Mouse (Mus musculus) liver, embryonic 14.5 days (tissue): ENCODE measurements at regions not wholly inside any gene's neighbourhood (a gene's known extent, or its start where the extent isn't known, plus 50 kb on each side); places are given as distances from the start of the nearest gene placed in this dataset.

Experiments used
- ATAC-seq: fragments of 200-750 bp; cut with Nextera tagmentation; 2 replicates; pipeline ENCODE4 v1.8.0; 2017; ENCODE audit warnings: moderate number of reproducible peaks, mild to moderate bottlenecking, moderate library complexity; ENCODE audit not compliant: insufficient read depth
- DNase-seq, 3 experiments: peaks; one replicate each; pipeline ENCODE4 v3.0.0-alpha.2; 2012 to 2013; ENCODE audit warnings: low read depth in 3 of 3, low spot score in 3 of 3
- H3K27ac ChIP-seq: fragments of 300-500 bp; sonication (generic); 2 replicates; pipeline ENCODE4 v1.5.1; 2014; ENCODE audit warnings: moderate library complexity, mild to moderate bottlenecking, control low read depth, inconsistent platforms
- H3K27me3 ChIP-seq: fragments of 300-500 bp; sonication (generic); 2 replicates; pipeline ENCODE4 v1.6.1; 2014; ENCODE audit warnings: mild to moderate bottlenecking, low read length, moderate library complexity; ENCODE audit not compliant: control insufficient read depth, insufficient read depth
- H3K36me3 ChIP-seq: fragments of 300-500 bp; sonication (generic); replicated peaks from 2 replicates; pipeline ENCODE4 v1.6.1; 2014; ENCODE audit warnings: low read depth; ENCODE audit not compliant: control insufficient read depth, insufficient read depth
- H3K4me1 ChIP-seq, 2 experiments: fragments of 200-500 bp in 1 of 2; fragments of 300-500 bp in 1 of 2; sonication (generic) in 1 of 2; replicated peaks; 2 replicates each; pipeline ENCODE4 v1.6.1; 2012 to 2014; ENCODE audit warnings: antibody characterized with exemption in 1 of 2, inconsistent platforms in 1 of 2, low read length in 1 of 2; ENCODE audit not compliant: control insufficient read depth in 2 of 2, insufficient read depth in 2 of 2
- H3K4me2 ChIP-seq: fragments of 300-500 bp; sonication (generic); 2 replicates; pipeline ENCODE4 v1.6.1; 2014; ENCODE audit warnings: low read depth, mild to moderate bottlenecking, control low read depth, moderate library complexity
- H3K4me3 ChIP-seq, 2 experiments: fragments of 200-500 bp in 1 of 2; fragments of 300-500 bp in 1 of 2; sonication (generic) in 1 of 2; 2 replicates each; pipeline ENCODE4 v1.5.1; 2012 to 2014; ENCODE audit warnings: low read depth in 2 of 2, low read length in 2 of 2, mild to moderate bottlenecking in 2 of 2, control low read depth in 1 of 2, inconsistent platforms in 1 of 2, moderate library complexity in 1 of 2; ENCODE audit not compliant: insufficient read depth in 1 of 2
- H3K9ac ChIP-seq: fragments of 300-500 bp; sonication (generic); replicated peaks from 2 replicates; pipeline ENCODE4 v1.6.1; 2014; ENCODE audit warnings: mild to moderate bottlenecking, control low read depth, moderate library complexity
- H3K9me3 ChIP-seq: fragments of 300-500 bp; sonication (generic); 2 replicates; pipeline ENCODE4 v1.6.1; 2016; ENCODE audit warnings: low read length, mixed read lengths; ENCODE audit not compliant: control insufficient read depth
- CTCF ChIP-seq: IDR thresholded peaks from 2 replicates; pipeline ENCODE4 v1.5.1; 2016; ENCODE audit warnings: antibody characterized with exemption, low read depth, control low read depth
- EP300 ChIP-seq: IDR thresholded peaks from 2 replicates; pipeline ENCODE4 v1.6.1; 2016; ENCODE audit warnings: antibody characterized with exemption, low read depth
- WGBS: fragments of 180-500 bp; shearing (Covaris S2); extraction: QIAGEN DNeasy Blood & Tissue Kit; methylation state at CpG from one replicate; pipeline ENCODE4 v1.1.7; 2014; ENCODE audit not compliant: insufficient replicate concordance; 5-methylcytosine and 5-hydroxymethylcytosine counted together

- WGBS = 33% methylated on average over 4 of the region's 4 CpGs
- Histone ChIP-seq H3K27me3 (no peaks in the 10 kb centered on the region), H3K4me1 (no peaks in the 10 kb centered on the region), H3K27ac (no peak overlapping the region), H3K4me3 (no peak overlapping the region), H3K36me3 (no peaks in the 10 kb centered on the region), H3K9ac (no peak overlapping the region), H3K4me2 (no peak overlapping the region), H3K9me3 (no peaks in the 10 kb centered on the region)
- ATAC-seq (no peak), DNase-seq (no peak)
- no peak for TF ChIP-seq EP300
- no peak for TF ChIP-seq CTCF
Observed at GRCm38 (mm10) chr6:93288421-93288820, 345.1 kb upstream of the Adamts9 start.

DNA sequence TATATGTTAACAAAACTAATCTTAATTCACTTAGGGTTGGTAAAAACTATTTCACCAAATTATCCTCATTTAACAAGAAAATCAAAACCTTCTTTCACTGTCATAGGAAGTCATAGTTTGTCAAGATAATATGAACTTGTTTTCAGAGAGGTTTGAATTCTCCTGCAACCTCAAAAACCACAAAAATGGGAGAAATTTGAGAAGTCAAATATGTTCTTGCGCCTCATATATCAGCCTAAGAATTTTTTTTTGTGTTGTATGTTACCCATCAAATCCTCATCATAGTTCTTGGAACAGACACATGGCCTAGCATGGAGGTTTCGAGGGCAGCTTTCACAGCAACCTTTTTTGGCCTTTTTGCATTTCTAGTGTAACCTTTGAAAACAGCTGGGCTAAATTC lies 342.5 kb upstream of the Adamts9 start:
- 49% methylated on average over 2 of the region's 2 CpGs for WGBS
- DNase-seq = no peak
- Histone ChIP-seq H3K9me3 (no peaks in the 10 kb centered on the region), H3K27ac (no peak overlapping the region), H3K27me3 (no peaks in the 10 kb centered on the region), H3K9ac (no peak overlapping the region), H3K4me2 (no peak overlapping the region), H3K36me3 (no peaks in the 10 kb centered on the region), H3K4me1 (no peaks in the 10 kb centered on the region), H3K4me3 (no peak overlapping the region)
- ATAC-seq = no peak
- TF ChIP-seq CTCF (no peak), EP300 (no peak)

DNA sequence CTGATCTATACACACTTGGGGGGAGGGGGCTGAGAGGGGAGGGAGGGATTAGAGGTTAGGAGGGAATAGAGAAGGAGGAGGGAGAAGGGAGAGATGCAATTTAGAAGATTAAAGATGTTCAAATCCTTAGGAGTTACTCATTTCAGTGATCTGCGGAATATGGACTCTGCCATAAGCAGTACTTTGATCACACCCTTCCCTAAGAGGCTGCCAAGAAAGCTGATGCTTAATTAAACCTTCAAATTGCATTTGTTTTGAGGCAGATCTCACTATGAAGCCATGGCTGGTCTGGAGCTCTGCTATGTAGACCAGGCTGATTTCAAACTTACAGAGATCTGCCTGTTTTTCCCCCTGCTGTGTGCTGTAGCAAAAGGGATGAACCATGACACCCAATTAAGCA lies 338.2 kb upstream of the Adamts9 start:
- TF ChIP-seq CTCF = no peak
- TF ChIP-seq EP300 = no peak
- Histone ChIP-seq H3K27ac (no peak overlapping the region), H3K27me3 (no peaks in the 10 kb centered on the region), H3K4me1 (no peaks in the 10 kb centered on the region), H3K4me3 (no peak overlapping the region), H3K9ac (no peak overlapping the region), H3K9me3 (no peaks in the 10 kb centered on the region), H3K4me2 (no peak overlapping the region), H3K36me3 (no peaks in the 10 kb centered on the region)
- ATAC-seq = no peak
- no peak for DNase-seq
- WGBS = 50% methylated on average over 1 of the region's 1 CpGs

DNA sequence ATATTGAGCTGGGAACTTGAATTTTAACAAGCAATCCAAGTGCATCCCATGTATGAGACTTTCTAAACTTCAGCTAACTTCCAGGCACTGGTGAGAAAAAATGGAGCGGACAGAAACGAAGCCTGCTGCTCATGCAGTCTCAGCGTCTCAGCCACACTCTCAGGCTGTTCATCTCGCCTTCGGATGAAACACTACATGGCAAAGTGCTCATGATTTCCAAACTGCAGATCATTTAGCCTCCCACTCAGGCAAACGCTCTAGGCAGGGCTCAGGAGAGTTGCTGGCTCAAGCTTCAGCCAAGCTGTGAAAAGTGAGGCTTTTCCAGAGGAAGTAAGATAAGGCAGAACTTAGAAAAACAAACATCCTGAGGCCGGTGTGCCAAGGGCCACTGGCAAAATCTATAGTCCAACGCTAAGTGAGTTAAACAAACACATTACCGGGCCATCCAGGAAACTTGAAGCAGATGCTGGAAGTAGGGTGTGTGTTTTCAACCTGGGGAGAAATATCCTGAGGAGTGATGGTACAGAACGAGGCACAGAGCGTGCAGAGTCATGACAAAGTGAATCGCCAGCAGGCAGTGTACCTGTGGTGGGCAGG lies 330.7 kb upstream of the Adamts9 start:
- ATAC-seq = no peak
- TF ChIP-seq EP300 (no peak), CTCF (no peak)
- 30% methylated on average over 12 of the region's 12 CpGs for WGBS
- Histone ChIP-seq H3K27me3 (no peaks in the 10 kb centered on the region), H3K9ac (no peak overlapping the region), H3K4me1 (peaks cover 0 to 2% of the 10 kb centered on the region in 2 experiments; a peak in 2 of 4 replicates), H3K4me2 (no peak overlapping the region), H3K27ac (no peak overlapping the region), H3K4me3 (no peak overlapping the region), H3K36me3 (no peaks in the 10 kb centered on the region), H3K9me3 (no peaks in the 10 kb centered on the region)
- no peak for DNase-seq

- no peak for TF ChIP-seq CTCF
- H3K9ac ChIP-seq = no peak overlapping the region
- no peak overlapping the region for H3K27ac ChIP-seq
- H3K27me3 ChIP-seq = no peaks in the 10 kb centered on the region
- ATAC-seq = no peak
- WGBS = 50% methylated on average over 4 of the region's 4 CpGs
- H3K4me2 ChIP-seq = no peak overlapping the region
- DNase-seq = no peak
- H3K4me1 ChIP-seq = peaks cover 0 to 2% of the 10 kb centered on the region in 2 experiments; a peak in 2 of 4 replicates
- no peaks in the 10 kb centered on the region for H3K9me3 ChIP-seq
- no peak overlapping the region for H3K4me3 ChIP-seq
- no peaks in the 10 kb centered on the region for H3K36me3 ChIP-seq
Observed at GRCm38 (mm10) chr6:93272206-93272605, 328.9 kb upstream of the Adamts9 start.
